Mouse (Mus musculus) ZHBTc4 (cell line): ENCODE results near the gene Itga7.

Experiments
- DNase-seq: peaks from one replicate; pipeline ENCODE4 v3.0.0-alpha.2; 2011; ENCODE audit warnings: low read depth, low spot score

Gene Itga7

GRCm38 (mm10) chr10:128933574-128933973, at the start of gene Itga7:
TSS of gene Itga7 (plus strand) at chr10:128933818.
- DNase-seq, result peak; percentile 77

- DNase-seq, result peak; percentile 71
Observed at GRCm38 (mm10) chr10:128888941-128889827, 44.4 kb upstream of the Itga7 start.

GRCm38 (mm10) chr10:128889846-128890245, 43.8 kb upstream of the Itga7 start:
- no peak for DNase-seq

GRCm38 (mm10) chr10:128890383-128891295, 43.0 kb upstream of the Itga7 start:
- DNase-seq, result no peak

- DNase-seq, result peak; percentile 83
Observed at GRCm38 (mm10) chr10:128891296-128892094, 42.1 kb upstream of the Itga7 start, which contains the start of gene Gdf11. TSS of gene Gdf11 (minus strand) at chr10:128891718.

- DNase-seq, result no peak
Observed at GRCm38 (mm10) chr10:128892246-128892645, 41.4 kb upstream of the Itga7 start.

GRCm38 (mm10) chr10:128895437-128895836, 38.2 kb upstream of the Itga7 start:
- peak; percentile 91 for DNase-seq

GRCm38 (mm10) chr10:128895952-128896693, 37.5 kb upstream of the Itga7 start:
- no peak for DNase-seq

GRCm38 (mm10) chr10:128896807-128897206, 36.8 kb upstream of the Itga7 start:
- no peak for DNase-seq

- no peak for DNase-seq
Observed at GRCm38 (mm10) chr10:128897501-128897900, 36.1 kb upstream of the Itga7 start.

- DNase-seq, result no peak
Observed at GRCm38 (mm10) chr10:128899759-128900490, 33.7 kb upstream of the Itga7 start.

- DNase-seq, result peak; percentile 94
Observed at GRCm38 (mm10) chr10:128900698-128901097, 32.9 kb upstream of the Itga7 start, which contains the start of gene Cd63. TSS of gene Cd63 (plus strand) at chr10:128900989.

- no peak for DNase-seq
Observed at GRCm38 (mm10) chr10:128901409-128901808, 32.2 kb upstream of the Itga7 start.

GRCm38 (mm10) chr10:128902409-128902988, 31.1 kb upstream of the Itga7 start:
- DNase-seq, result no peak

- no peak for DNase-seq
Observed at GRCm38 (mm10) chr10:128904812-128905211, 28.8 kb upstream of the Itga7 start.

- DNase-seq, result no peak
Observed at GRCm38 (mm10) chr10:128908778-128909448, 24.7 kb upstream of the Itga7 start.

GRCm38 (mm10) chr10:128909567-128910028, 24.0 kb upstream of the Itga7 start:
- DNase-seq, result peak; percentile 93

GRCm38 (mm10) chr10:128910066-128910841, 23.4 kb upstream of the Itga7 start:
- no peak for DNase-seq
